Mouse (Mus musculus) hindbrain, postnatal 0 days (tissue): ENCODE measurements at regions not wholly inside any gene's neighbourhood (a gene's known extent, or its start where the extent isn't known, plus 50 kb on each side); places are given as distances from the start of the nearest gene placed in this dataset.
"Not testable (repeated sequence)": the region's sequence is repeated elsewhere in the genome, so short reads cannot be mapped to it uniquely, and the experiment has no call there.

ENCODE experiments used
- ATAC-seq: fragments of 200-750 bp; cut with Nextera tagmentation; 2 replicates; pipeline ENCODE4 v1.8.0; 2017; ENCODE audit warnings: mild to moderate bottlenecking, moderate TSS enrichment, moderate library complexity
- DNase-seq: peaks from one replicate; pipeline ENCODE4 v3.0.0-alpha.2; 2015; ENCODE audit warnings: low spot score
- H3K27ac ChIP-seq: fragments of 300-500 bp; sonication (generic); 2 replicates; pipeline ENCODE4 v1.5.1; 2014; ENCODE audit warnings: mild to moderate bottlenecking
- H3K27me3 ChIP-seq: fragments of 300-500 bp; sonication (generic); 2 replicates; pipeline ENCODE4 v1.6.1; 2014; ENCODE audit warnings: low read length, mixed read lengths; ENCODE audit not compliant: insufficient read depth
- H3K36me3 ChIP-seq: fragments of 300-500 bp; sonication (generic); 2 replicates; pipeline ENCODE4 v1.6.1; 2014; ENCODE audit warnings: low read length, mixed read lengths; ENCODE audit not compliant: insufficient read depth
- H3K4me1 ChIP-seq: fragments of 300-500 bp; sonication (generic); 2 replicates; pipeline ENCODE4 v1.6.1; 2014; ENCODE audit warnings: antibody characterized with exemption, low read length, mixed read lengths; ENCODE audit not compliant: insufficient read depth
- H3K4me2 ChIP-seq: fragments of 300-500 bp; sonication (generic); 2 replicates; pipeline ENCODE4 v1.6.1; 2014; ENCODE audit warnings: low read depth, mild to moderate bottlenecking, low read length, moderate library complexity, mixed read lengths
- H3K4me3 ChIP-seq: fragments of 300-500 bp; sonication (generic); 2 replicates; pipeline ENCODE4 v1.5.1; 2014; ENCODE audit warnings: low read length
- H3K9ac ChIP-seq: fragments of 300-500 bp; sonication (generic); replicated peaks from 2 replicates; pipeline ENCODE4 v1.6.1; 2014; ENCODE audit warnings: mild to moderate bottlenecking, low read length, moderate library complexity, mixed read lengths
- H3K9me3 ChIP-seq: fragments of 300-500 bp; sonication (generic); 2 replicates; pipeline ENCODE4 v1.6.1; 2016; ENCODE audit warnings: low read length, mixed read lengths
- CTCF ChIP-seq: IDR thresholded peaks from 2 replicates; pipeline ENCODE4 v1.5.1; 2016; ENCODE audit warnings: antibody characterized with exemption, control low read depth, low read depth
- WGBS: fragments of 180-500 bp; shearing (Covaris S2); extraction: QIAGEN DNeasy Blood & Tissue Kit; methylation state at CpG from one replicate; pipeline ENCODE4 v1.1.7; 2014; 5-methylcytosine and 5-hydroxymethylcytosine counted together

DNA sequence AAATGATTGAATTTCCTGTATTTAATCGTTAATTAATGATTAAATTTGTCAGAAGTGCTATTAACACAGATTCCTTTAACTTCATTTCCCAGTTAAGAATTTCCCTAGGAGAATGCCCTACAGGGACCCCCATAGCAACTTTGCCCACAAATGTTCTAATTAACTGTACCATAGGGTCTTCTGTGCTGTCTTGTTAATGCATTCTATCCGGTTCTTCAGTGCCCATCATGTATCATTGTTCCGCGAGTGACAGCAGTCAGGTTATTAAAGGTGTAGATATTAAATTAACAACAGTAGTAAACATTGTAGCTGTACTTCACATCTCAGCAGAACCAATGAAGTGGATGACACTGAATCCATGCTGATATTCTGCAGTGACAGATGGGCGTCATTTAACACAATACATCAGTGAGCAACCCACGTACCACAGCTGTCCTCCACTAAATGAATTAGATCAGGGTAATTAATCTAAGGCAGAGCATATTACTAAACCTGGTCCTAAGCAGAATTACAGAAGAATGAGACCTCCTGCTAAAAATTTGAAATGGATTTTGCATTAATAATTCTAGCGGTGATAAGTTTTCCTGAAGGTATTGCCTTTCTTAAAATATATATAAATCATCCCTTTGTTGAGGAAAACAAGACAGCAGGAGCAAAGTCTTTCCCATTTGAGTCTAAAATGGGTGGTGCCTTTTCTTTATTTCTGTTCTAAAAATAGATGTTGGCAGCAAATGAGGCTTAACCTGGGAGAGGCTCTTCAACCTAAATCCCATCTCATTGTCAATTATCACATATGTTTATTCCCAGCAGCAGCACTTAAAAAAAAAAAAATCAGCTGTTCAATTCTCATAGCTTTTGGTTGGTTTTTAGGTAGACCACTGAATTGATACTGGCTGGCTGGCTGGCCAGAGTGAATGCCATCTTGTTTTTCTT lies 872.3 kb downstream of the Nxph1 start:
- peak; percentile 84 for ATAC-seq
- 44% methylated on average over 7 of the region's 7 CpGs for WGBS
- Histone ChIP-seq H3K9ac (no peak overlapping the region), H3K4me2 (no peak overlapping the region), H3K36me3 (no peaks in the 10 kb centered on the region), H3K9me3 (no peaks in the 10 kb centered on the region), H3K27me3 (no peaks in the 10 kb centered on the region), H3K4me3 (no peak overlapping the region), H3K4me1 (no peaks in the 10 kb centered on the region), H3K27ac (no peak overlapping the region)
- TF ChIP-seq CTCF, result no peak
- peak; percentile 39 for DNase-seq

- no peaks in the 10 kb centered on the region for H3K9me3 ChIP-seq
- no peak overlapping the region for H3K27ac ChIP-seq
- no peak overlapping the region for H3K4me2 ChIP-seq
- H3K4me3 ChIP-seq, result no peak overlapping the region
- no peak overlapping the region for H3K9ac ChIP-seq
- peak; percentile 27; the same call in 1 of the 2 replicates for ATAC-seq
- TF ChIP-seq CTCF, result no peak
- no peaks in the 10 kb centered on the region for H3K36me3 ChIP-seq
- H3K27me3 ChIP-seq, result no peaks in the 10 kb centered on the region
- 38% methylated on average over 5 of the region's 5 CpGs for WGBS
- H3K4me1 ChIP-seq, result no peaks in the 10 kb centered on the region
- DNase-seq, result peak; percentile 9
Observed at GRCm38 (mm10) chr6:9834884-9835476, 886.7 kb downstream of the Nxph1 start.

- no peak overlapping the region for H3K4me2 ChIP-seq
- no peak overlapping the region for H3K4me3 ChIP-seq
- no peaks in the 10 kb centered on the region for H3K36me3 ChIP-seq
- ATAC-seq (no peak), DNase-seq (no peak)
- no peaks in the 10 kb centered on the region for H3K4me1 ChIP-seq
- H3K27me3 ChIP-seq, result no peaks in the 10 kb centered on the region
- H3K27ac ChIP-seq, result no peak overlapping the region
- 77% methylated on average over 2 of the region's 2 CpGs for WGBS
- no peak overlapping the region for H3K9ac ChIP-seq
- H3K9me3 ChIP-seq, result no peaks in the 10 kb centered on the region
- TF ChIP-seq CTCF, result no peak
Observed at GRCm38 (mm10) chr6:9842391-9842790, 894.2 kb downstream of the Nxph1 start.

GRCm38 (mm10) chr6:9889853-9890252 lies 941.6 kb downstream of the Nxph1 start:
- DNase-seq, H3K4me2 ChIP-seq, H3K9ac ChIP-seq, H3K9me3 ChIP-seq, H3K36me3 ChIP-seq, H3K27me3 ChIP-seq, H3K27ac ChIP-seq, H3K4me3 ChIP-seq, H3K4me1 ChIP-seq: not testable (repeated sequence)
- WGBS, result 84% methylated on average over 8 of the region's 8 CpGs
- peak; percentile 100 for ATAC-seq
